Comparison of ENCODE assay signal across 18 mouse cellular contexts in the genomic region with DNA sequence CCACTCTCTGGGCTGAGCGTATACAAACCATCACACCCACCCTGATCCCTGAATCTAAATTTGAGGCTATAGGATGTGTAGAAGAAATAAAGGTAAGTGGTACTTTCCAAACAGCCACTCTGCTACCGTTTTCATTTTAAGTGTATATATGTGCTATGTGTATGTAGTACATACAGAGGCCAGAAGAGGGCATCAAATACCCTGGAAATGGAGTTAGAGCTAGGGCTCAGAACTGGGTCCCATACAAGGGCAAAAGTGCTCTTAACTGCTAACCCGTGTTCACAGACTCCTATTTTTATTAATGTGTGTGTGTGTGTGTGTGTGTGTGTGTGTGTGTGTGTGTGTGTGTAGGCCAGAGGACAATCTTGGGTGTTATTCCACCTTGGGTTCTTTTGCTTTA. TPM values are rescaled to one million over a fixed set of nuclear protein-coding genes. Genes with fewer than 3 reads are reported as not detected.
"Had no signal": no experiment of that assay in that cellular context is flagged by ENCODE, and none has a peak within 500 bp of the region (broad histone marks: within the 10 kb centered on the region; RNA-seq: fewer than 3 reads in every experiment).

No protein-coding gene starts in this region.

- H3K27ac ChIP-seq: limb, embryonic 15.5 days; liver, embryonic 12.5 days; lung, embryonic 15.5 days; midbrain, embryonic 10.5 days; neural tube, embryonic 15.5 days; stomach, embryonic 15.5 days had no signal

- H3K27me3 ChIP-seq: limb, embryonic 15.5 days; liver, embryonic 12.5 days; lung, embryonic 15.5 days; neural tube, embryonic 15.5 days; stomach, embryonic 15.5 days had no signal

- H3K4me1 ChIP-seq: limb, embryonic 15.5 days; liver, embryonic 12.5 days; lung, embryonic 15.5 days; neural tube, embryonic 15.5 days; stomach, embryonic 15.5 days had no signal

- ATAC-seq: liver, embryonic 12.5 days had no signal

- H3K9ac ChIP-seq: limb, embryonic 15.5 days; liver, embryonic 12.5 days; lung, embryonic 15.5 days; neural tube, embryonic 15.5 days; stomach, embryonic 15.5 days had no signal

- DNase-seq: kidney, adult 11 months; kidney, adult 9 months; kidney, postnatal 14 days; layer of hippocampus, adult 9-11 months; layer of hippocampus, postnatal 36 days; lung, postnatal 14 days; right cerebral cortex, postnatal 4 days; spleen, adult 18-20 months; thymus, adult 2 months; thymus, postnatal 25 days had no signal

- H3K9me3 ChIP-seq: limb, embryonic 15.5 days; liver, embryonic 12.5 days; midbrain, embryonic 10.5 days; neural tube, embryonic 15.5 days; stomach, embryonic 15.5 days had no signal

- H3K4me3 ChIP-seq: limb, embryonic 15.5 days; liver, embryonic 12.5 days; lung, embryonic 15.5 days; midbrain, embryonic 10.5 days; myocyte; neural tube, embryonic 15.5 days; stomach, embryonic 15.5 days had no signal

- H3K4me2 ChIP-seq: limb, embryonic 15.5 days; liver, embryonic 12.5 days; lung, embryonic 15.5 days; neural tube, embryonic 15.5 days; stomach, embryonic 15.5 days had no signal

- H3K36me3 ChIP-seq: limb, embryonic 15.5 days; liver, embryonic 12.5 days; lung, embryonic 15.5 days; midbrain, embryonic 10.5 days; neural tube, embryonic 15.5 days; stomach, embryonic 15.5 days had no signal

RNA-seq across cellular contexts. Expression of a gene that starts 51.6 kb away (rescaled TPM):
- polyA plus RNA-seq: liver, embryonic 16.5 days; myocyte had no signal
